Mouse (Mus musculus): ENCODE data around the gene Patl1.
"Not testable (repeated sequence)": the region's sequence is repeated elsewhere in the genome, so short reads cannot be mapped to it uniquely, and the experiment has no call there.

The Patl1 gene

DNA sequence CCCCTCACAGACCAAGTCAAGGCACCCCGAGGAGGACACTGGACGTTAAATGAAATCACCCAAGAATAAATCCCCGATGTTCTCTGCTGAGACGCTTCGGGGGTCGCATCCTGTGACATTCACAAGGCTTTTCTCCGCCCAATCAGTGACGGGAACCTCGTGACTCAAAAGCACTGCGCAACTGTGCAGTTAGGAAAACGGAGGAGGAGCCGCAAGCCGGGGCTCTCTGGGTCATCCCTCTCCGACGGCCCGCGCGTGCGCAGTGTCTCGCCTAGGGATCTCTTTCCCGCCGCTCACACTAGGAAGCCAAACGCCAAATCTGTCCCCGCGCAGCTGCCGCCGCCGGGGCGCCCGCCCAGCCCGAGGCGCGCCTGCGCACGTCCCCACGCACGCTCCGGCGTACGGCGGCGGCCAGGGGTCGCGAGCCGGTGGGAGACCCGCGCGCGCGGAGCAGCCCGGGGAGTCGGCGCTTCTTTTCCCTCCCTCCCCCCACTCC, at the start of gene Patl1:
Gene Patl1, plus strand, starts transcription at position 363 of the 496 bp plus-strand sequence.
- in situ Hi-C loops (cut with MboI, MseI) = loop anchor here (5.0 kb wide), 1 partner anchor 135 kb away; no protein-coding TSS in a partner anchor

DNA sequence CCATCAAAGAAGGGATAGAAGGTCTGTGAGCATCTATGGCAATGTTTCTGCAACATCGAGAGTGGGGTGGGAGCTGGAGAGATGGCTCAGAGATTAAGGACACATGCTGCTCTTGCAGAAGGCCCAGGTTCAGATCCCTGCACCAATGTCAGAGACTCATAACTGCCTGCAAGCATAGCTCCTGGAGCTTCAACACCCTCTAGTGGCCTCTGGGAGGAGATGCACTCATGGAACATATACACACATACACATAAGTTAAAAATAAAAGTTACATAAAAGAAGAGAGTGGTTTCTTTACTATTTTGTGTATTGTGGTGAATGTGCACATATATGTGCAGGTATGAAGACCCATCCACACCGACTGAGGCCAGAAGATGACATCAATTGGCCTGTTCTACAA, 44.4 kb upstream of the Patl1 start:
- in situ Hi-C loops (cut with MboI, MseI) = no loop called here

DNA sequence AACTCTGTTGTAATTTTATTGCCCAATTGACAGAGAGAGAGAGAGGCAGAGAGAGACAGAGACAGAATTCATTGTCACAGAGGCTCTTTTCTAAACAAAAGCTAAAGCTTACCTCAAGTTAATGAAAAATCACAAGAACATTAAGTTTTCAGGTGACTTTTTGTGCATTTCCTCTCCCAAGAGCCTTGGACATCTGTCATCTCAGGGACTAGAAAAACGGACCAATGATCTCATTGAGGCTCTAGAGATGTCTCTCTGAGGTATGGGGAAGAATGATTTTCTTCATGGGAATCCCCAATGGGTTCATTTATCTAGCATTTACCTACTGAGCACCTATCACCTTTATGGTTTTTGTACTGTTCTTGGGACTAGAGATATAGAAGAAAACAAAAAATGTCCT, 37.2 kb upstream of the Patl1 start, which contains the start of gene Olfr1419:
Gene Olfr1419, minus strand, starts transcription at position 101 of the 400 bp plus-strand sequence.
- in situ Hi-C loops (cut with MboI, MseI) = loop anchor here (10.0 kb wide), 1 partner anchor 1520 kb away; no protein-coding TSS in a partner anchor

DNA sequence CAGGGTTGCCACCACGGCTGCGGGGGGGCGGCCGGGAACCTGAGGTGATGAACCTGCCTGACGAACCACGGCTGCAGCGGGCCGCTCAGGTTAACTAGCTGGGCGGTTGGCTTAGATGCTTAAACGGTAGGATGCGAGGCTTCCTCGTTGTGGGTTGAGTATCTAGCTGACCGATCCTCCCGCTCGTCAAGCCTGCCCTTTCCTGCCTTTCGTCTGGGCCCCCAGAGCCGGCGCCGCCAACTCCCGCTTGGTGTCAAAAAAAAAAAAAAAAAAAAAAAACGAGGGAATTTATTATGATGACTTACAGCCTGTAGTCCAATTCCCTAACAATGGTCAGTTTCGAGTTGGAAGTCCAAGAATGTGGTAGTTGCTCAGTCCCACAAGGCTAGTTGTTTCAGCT, 33.8 kb upstream of the Patl1 start:
- in situ Hi-C loops (cut with MboI, MseI) = loop anchor here (10.0 kb wide), 1 partner anchor 1524 kb away; no protein-coding TSS in a partner anchor

DNA sequence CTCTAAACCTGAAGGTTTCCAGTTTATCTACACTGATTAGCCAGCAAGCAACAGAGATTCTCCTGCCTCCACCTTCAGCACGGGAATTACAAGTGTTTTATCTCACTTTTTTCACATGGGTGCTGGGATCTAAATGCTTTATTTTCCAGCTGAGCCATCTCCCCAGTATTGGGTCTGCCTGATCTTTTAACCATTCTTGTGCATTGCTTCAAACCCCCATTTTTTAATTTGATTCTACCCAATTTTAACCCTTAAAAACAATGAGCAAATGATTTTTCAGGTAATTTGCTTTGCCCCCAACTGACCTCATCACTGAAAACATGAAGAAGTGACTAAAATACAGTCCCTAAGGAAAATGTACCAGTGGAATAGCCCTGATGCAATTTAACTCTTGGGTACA, 25.9 kb upstream of the Patl1 start, which contains the start of gene Olfr1420:
Gene Olfr1420, plus strand, starts transcription at position 301 of the 400 bp plus-strand sequence.
- in situ Hi-C loops (cut with MboI, MseI) = no loop called here

DNA sequence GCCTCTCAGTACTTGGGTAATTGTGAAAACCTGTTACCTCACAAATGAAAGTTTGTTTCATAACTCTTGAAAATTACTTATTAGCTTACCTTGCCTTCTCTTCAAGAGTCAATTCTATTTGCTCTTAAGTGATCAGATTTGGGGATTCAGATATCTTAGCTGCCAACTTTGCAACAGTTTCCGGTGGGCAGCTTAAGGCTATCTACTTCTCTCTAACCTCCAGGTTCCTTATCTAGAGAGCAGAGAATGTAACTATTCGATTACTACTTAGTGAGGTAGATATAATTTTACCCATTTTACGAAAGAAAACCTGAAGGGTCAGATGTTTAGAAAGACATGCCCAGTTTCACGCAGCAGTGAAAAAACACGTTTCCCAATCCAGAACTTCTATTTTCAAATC, 1.2 kb upstream of the Patl1 start:
- in situ Hi-C loops (cut with MboI, MseI) = loop anchor here (5.0 kb wide), 1 partner anchor 134 kb away; no protein-coding TSS in a partner anchor

DNA sequence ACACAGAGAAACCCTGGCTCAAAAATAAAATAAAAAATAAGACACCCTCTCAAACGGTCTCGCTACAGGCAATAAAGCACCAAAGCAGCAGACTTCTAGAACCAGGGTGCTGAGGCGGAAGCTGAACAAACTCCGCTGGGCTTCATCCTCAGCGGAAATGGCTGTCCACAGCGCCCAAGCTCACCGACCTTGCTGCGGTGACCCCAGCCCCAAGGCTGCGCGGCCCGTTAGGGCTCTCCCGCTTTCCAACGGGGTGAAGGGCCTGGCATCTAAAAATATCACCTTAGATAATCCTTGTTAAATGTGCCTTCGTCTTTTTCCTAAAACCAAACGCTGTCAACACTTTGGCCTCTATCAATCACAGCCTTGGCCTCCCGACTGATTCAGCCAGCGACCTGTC, 596 bp upstream of the Patl1 start:
- in situ Hi-C loops (cut with MboI, MseI) = loop anchor here (5.0 kb wide), 1 partner anchor 134 kb away; no protein-coding TSS in a partner anchor

DNA sequence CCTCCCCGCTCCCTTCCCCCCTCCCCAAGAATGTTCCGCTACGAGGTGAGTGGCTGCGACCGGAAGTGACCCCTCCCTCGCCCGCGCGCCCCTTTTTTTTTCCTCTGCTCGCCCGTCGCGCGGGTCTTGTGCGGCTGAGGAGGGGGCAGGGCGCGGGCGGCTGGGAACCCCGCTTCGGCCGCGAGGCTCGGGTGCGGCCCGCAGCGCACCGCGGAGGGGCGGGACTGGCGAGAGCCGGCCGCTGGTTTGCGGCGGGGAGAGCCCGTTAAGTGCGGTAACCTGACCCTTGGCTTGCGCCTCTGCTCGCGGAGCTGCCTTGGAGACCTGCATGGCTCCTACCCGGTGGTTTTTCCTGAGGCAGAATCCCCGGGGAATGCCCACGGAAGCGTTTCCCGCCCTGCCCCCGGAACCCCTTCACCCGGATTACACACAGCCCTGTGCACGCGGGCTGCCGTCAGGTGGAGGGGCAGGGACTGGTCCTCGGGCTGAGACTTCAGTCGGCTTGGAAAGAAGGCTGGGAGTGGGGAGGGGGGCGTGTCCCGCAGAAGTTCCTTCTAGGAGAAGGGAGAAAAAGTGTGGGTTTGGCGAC, 428 bp downstream of the Patl1 start:
- in situ Hi-C loops (cut with MboI, MseI) = loop anchor here (5.0 kb wide), 1 partner anchor 135 kb away; no protein-coding TSS in a partner anchor

DNA sequence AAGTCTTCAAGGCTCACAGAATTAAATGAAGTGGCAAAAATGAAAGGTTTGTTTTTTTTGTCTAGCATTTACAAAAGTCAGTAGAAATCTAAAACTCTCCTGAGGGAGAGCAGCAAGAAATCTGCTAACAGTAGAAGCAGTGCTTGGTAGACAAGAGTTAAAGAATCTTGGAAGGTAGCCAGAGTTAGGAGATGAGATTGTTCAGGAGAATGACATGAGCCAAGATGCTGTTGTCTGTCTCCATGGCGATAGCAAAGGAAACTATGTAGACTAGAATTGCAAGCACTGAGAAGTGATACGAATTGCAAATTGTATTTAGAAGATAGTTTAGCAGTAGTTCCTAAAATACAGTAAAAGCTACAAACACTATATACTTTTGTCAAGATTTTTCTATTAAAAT, 3.6 kb downstream of the Patl1 start:
- in situ Hi-C loops (cut with MboI, MseI) = no loop called here

DNA sequence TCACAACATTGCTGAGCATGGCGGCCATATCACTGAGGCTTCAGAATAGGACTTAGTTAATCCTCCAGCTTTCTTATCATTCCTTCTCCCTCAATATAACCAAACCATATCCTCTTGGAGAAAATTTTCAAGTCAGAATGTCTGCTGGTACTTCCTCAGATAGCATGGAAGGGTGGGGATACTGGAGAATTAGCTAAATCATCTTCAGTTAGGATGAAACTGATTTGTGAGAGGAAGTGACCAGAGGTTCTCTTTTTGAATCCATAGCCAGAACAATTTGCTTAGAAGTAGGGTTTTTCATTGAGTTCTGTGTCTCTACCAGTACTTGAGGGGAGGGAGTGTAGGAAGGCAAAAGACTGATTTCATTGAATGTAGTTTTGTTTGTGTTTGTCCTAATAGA, 9.9 kb downstream of the Patl1 start:
- in situ Hi-C loops (cut with MboI, MseI) = loop anchor here (10.0 kb wide), 1 partner anchor 1377 kb away; no protein-coding TSS in a partner anchor

DNA sequence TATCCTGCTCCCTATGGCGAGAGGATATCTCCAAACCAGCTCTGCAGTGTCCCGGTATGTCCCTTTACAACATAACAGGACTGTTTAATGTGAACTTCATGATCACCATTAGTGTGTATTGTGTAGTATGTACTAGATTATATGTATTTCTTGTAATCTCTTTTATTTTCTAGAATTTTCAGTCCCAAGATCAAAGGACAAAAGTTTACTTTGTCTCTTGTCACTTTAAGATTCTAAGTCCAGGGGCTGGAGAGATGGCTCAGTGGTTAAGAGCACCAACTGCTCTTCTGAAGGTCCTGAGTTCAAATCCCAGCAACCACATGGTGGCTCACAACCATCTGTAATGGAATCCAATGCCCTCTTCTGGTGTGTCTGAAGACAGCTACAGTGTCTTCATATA, 10.3 kb downstream of the Patl1 start:
- in situ Hi-C loops (cut with MboI, MseI) = loop anchor here (10.0 kb wide), 1 partner anchor 1378 kb away; no protein-coding TSS in a partner anchor

DNA sequence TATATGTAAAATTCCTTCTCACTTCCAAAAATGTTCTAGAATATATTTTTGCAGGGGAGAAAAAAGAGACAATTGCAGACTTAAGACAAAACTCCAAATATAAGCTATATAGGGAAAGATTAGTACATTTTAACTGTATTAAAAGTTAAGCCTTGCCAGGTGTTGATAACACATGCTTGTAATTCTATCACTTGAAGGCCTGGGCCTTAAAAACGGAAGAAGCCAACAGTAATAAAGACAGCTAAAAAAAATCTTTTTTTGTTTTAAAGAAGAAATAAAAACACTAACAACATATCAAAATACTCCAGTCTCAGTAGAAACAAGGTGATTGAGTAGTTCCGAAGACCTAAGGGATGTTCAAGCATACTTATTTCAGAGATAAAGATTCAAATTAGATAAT, 14.2 kb downstream of the Patl1 start:
- in situ Hi-C loops (cut with MboI, MseI) = loop anchor here (10.0 kb wide), 1 partner anchor 1382 kb away; no protein-coding TSS in a partner anchor

DNA sequence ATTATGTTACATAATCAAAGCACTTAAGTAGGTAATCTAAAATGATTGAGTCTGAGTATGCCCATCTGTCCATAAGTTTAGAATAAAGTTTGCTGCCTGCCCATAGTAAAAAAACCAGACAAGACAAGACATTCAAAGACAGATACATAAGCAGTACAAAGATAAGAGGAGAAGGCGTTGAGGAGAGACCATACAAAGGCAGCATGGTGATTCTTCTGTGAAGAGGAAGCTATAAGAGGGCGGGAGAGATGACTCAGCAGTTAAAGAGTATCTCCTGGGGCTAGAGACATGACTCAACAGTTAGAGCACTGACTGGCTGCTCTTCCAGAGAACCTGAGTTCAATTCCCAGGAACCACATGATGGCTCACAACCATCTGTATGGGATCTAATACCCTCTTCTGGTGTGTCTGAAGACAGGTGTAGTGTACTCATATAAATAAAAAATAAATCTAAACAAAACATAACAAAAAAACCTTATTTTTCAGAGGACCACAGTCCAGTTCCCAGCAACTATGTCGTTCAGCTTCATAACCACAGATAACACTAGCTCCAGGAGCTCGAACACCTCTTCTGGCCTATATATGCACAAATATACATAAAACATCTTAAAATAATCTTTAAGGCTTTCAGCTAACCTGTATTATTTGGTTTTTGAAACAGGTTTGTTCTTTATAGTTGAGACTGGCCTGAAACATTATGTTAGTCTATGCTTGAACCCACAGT, 16.0 kb downstream of the Patl1 start:
- in situ Hi-C loops (cut with MboI, MseI) = loop anchor here (10.0 kb wide), 1 partner anchor 1383 kb away; no protein-coding TSS in a partner anchor

DNA sequence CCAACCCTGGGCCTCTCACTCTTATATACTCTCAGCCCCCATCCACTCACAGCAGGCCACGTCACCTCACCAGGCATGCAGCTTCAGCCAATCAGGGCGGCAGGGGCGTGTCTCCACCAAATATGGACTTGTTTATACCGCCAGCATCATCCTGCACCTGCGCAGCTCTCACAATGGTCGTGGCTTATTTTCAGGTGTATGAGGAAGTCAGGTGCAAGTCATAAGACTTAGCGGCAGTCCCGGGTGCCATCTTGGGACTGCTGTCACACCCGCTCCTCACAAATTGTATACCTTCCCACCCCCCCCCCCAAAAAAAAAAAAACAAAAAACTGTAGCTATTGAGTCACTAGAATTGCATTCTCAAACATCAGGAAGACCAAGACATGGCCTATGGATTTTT, 34.3 kb downstream of the Patl1 start:
- in situ Hi-C loops (cut with MboI, MseI) = not testable (repeated sequence)

DNA sequence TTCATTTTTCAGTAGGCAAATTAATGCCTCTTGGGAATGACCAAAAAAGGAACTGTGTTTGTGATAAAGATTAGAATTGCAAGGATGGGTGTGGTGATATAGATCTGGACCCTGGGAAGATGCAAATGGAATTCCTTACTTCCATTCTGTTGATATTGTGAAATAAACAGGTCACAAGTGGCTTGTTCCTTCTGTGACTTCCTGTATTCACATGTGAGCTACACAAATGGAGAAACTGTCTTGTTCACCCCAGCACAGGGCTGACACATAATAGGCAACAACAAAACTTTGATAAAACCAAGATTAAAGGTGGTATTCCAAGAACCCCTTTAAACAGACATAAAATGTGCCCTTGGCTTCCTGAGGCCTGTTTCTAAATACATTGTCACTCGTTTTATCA, 37.7 kb downstream of the Patl1 start:
- in situ Hi-C loops (cut with MboI, MseI) = no loop called here

DNA sequence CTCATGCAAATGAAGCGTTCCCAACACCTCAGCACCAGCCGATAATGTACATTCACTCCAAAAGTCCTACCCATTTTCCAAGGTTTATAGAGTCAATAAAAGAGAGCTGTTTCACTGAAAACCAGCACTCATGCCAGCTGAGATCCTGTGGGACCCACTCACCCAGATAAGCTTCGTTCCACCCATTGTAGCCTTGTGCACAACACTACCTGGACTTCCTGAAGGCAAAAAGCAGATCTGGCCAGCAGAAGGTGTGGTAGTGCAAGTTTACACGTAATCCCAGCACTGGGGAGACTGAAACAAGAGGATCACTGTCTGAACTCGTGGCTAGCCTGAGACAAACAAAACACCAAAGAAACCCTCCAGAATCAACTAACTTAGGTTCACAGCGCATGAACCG, 38.5 kb downstream of the Patl1 start:
- in situ Hi-C loops (cut with MboI, MseI) = no loop called here

DNA sequence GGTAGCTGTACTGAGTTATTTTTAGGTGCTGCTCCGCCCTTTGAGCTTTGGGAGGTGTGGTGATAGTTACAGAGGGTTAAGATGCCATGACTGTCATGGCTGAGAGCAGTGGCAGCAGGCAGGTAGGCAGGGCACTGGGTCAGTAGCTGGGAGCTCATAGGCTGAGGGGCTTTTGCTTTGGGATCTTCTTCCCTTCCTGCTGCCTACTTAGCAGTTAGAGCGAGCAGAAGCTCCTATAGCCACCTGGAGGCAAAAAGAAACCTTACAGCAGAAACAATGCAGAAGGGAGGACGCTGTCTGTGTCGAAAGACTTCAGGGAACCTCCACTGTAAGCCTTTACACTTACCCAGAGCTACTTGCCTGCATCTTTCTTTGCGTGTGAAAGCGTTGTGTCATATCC, 42.0 kb downstream of the Patl1 start:
- in situ Hi-C loops (cut with MboI, MseI) = no loop called here

DNA sequence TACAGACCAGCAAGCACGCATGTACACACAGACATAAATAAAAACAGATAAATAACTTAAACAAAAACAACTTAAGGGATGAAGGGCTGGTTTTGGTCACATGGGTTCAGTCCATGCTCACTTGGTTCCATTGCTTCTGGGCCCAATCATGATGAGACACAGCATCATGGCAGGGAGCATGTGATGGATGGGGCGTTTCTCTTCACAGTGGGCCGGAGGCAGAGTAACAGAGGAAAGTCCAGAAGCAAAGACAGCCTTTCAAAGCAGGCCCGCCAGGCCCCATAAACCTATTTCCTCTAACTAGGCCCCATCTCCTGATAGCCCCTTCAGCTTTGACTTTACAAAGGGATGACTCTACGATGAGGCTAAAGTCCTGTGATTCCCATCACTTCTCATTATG, 44.4 kb downstream of the Patl1 start:
- in situ Hi-C loops (cut with MboI, MseI) = no loop called here

DNA sequence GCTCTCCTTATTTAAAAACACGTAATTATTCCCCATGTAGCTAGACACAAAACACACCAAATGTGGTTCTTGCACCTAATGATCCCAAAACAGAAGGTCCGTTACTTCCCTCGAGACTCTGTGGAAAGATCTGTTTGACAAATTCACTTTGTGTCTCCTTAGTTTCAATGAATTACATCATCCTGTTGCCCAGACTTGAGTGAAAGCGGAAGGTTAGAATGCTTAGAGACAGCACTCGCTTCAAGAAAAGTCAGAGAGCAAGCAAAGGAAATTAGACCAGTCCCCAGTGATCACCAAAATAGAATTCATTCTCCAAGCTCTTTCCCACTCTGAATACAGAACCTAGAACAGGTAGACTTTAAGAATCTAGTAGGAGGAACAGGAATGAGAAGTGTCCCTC, 45.2 kb downstream of the Patl1 start:
- in situ Hi-C loops (cut with MboI, MseI) = no loop called here

DNA sequence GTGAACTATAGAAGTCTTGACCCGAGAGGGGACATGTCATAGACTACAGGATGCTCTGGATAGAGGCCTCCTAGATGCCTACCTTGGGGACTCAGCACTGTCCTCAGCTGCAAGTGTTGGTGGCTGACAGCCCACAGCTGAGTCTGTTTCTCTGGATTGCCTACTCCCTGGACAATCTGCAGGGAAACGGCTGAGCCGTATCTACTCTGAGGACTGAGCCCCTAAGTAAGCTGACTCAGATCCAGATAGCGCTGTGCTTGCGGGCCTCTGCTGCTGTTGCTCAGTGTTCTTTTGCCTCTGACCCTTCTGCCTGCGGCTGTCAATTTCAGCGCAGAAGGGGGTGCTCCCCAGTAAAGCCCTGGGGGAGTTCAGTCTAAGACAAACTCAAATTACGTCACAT, 45.6 kb downstream of the Patl1 start:
- in situ Hi-C loops (cut with MboI, MseI) = no loop called here

DNA sequence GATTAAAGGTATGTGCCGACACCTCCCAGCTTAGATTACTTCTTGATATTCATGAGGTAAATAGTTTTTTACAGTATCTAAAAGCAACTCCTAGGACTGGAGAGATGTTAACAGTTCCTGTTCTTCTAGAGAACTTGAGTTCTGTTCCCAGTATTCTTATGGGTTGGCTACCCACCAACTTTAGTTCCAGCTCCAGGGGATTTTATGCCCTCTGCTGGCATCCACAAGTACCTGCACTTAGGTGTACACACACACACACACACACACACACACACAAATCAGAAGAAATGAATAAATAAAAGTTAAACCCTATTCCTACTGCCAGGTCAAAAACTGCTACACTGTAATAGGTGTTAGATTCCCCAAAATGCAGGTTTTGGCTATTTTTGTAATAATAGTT, 52.1 kb downstream of the Patl1 start:
- in situ Hi-C loops (cut with MboI, MseI) = no loop called here
